Mouse (Mus musculus): ENCODE measurements at regions not wholly inside any gene's neighbourhood (a gene's known extent, or its start where the extent isn't known, plus 50 kb on each side); places are given as distances from the start of the nearest gene placed in this dataset.

DNA sequence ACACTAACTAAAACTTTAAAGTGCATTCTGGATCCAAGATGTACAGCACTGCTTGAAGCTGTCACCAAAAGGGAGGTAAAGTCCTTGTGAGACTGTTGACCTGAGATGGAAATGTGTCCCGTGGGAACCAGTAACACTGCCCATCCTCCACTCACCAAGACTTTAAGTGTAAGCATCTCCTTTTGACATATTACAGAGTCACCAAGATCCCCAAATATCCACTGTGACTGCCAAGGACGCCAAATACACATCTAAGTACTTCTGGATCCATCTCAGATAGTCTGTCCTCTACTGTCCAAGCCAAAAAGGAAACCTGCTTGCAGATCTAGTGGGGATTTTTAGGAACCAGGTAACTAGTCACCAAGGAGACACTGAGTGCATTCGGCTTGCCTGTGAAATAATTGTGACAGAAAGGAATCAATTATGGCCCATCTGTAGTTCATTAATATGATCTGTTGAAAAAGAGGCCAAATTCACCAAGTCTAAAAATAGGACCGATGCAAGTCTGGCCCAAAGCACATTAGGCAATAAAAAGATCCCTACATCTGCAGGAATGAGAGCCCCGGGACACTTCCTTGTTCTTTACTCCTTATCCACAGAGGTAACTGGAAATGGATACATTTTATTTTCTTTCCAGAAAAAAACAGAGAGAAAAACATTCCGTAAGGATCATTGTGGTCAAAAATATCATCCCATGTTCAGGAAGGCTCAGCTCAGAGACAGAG, 157.8 kb upstream of the Irf2bp2 start:
- Histone ChIP-seq H3K27ac (ENCODE audit: insufficient read depth, low read depth) (no peak overlapping the region), H3K27me3 (replicated peaks) (no peaks in the 10 kb centered on the region), H3K9ac (ENCODE audit: insufficient read depth, low read depth) (no peak overlapping the region), H3K4me3 (replicated peaks in 1 of 3; ENCODE audit: low read depth in 2 of 3, low read length in 2 of 3, poor library complexity in 1 of 3) (no peak overlapping the region), H3K9me3 (replicated peaks; ENCODE audit: low read length) (no peaks in the 10 kb centered on the region), H3K4me2 (ENCODE audit: insufficient read depth, low read depth, poor library complexity, severe bottlenecking) (no peak overlapping the region), H3K36me3 (replicated peaks in 1 of 2; ENCODE audit: control insufficient read depth in 1 of 2, insufficient read depth in 1 of 2, low read length in 1 of 2) (no peaks in the 10 kb centered on the region), H3K79me2 (replicated peaks; ENCODE audit: control insufficient read depth, extremely low read depth, insufficient read depth, poor library complexity, severe bottlenecking) (no peaks in the 10 kb centered on the region), H3K4me1 (ENCODE audit: control insufficient read depth in 1 of 2, insufficient read depth in 2 of 2) (peaks cover 0 to 36% of the 10 kb centered on the region in 2 experiments; a peak in 3 of 4 replicates)
- in situ Hi-C loops (cut with MboI; ENCODE audit: low pct_ligation_motif_present, low pct_unique_long_range_greater_than_20kb, low sequenced_read_pairs) = loop anchor here (10.0 kb wide), 1 partner anchor 257 kb away; no protein-coding TSS in a partner anchor
- no peak for TF ChIP-seq GABPA (IDR thresholded peaks at IDR 0.05; ENCODE audit: insufficient replicate concordance, low read depth, low read length)
- 0 out of 2 replicates have a peak, but pooled peaks have one; percentile 13 for TF ChIP-seq CHD2 (IDR thresholded peaks at IDR 0.05; ENCODE audit: low read length)
- DNase-seq (ENCODE audit: extremely low read depth) = no peak
- dilution Hi-C loops (cut with MboI; ENCODE audit: extremely low pct_ligation_motif_present, extremely low pct_unique_long_range_greater_than_20kb, low sequenced_read_pairs) = no loop called here

DNA sequence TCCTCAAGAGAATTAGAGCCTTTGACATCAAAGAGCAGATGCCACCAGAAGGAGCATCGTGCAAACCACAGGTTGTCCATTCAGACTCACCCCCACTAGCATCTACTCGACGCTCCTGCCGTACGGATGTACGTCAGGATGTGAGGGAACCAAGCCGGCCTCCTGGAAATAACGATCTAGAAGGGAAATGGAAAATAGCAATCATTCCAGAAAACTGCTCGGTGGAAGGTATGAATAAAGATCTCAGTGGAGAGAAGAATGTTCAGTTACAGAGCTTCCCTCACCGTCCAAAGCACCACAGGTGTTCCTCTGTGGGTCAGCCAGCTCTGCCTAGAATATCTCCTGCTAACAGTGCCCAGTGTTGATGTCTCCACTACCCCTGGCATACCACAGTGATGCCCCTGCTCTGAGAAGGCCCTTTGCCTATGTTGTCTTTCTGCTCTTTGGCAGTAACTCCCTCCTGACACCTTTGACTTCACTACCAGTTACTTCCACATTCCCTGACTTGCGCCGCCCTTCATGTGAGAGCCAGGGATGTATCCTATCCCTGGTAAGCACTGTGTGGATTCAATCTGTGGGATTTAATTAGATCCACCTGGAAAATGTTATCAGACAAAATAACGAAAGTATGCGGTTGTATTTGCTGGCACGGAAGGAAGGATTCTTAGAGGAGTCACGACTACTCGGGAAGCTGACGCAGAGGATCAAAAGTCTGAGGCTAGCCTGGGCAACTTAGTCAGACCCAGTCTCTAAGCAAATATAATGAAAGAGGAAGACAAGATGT, 152.4 kb upstream of the Irf2bp2 start:
- H3K4me1 ChIP-seq (ENCODE audit: control insufficient read depth in 1 of 2, insufficient read depth in 2 of 2) = peaks cover 5 to 10% of the 10 kb centered on the region in 2 experiments
- no peaks in the 10 kb centered on the region for H3K9me3 ChIP-seq (replicated peaks; ENCODE audit: low read length)
- no peak overlapping the region for H3K9ac ChIP-seq (ENCODE audit: insufficient read depth, low read depth)
- no peak overlapping the region for H3K4me3 ChIP-seq (replicated peaks in 1 of 3; ENCODE audit: low read depth in 2 of 3, low read length in 2 of 3, poor library complexity in 1 of 3)
- no peaks in the 10 kb centered on the region for H3K79me2 ChIP-seq (replicated peaks; ENCODE audit: control insufficient read depth, extremely low read depth, insufficient read depth, poor library complexity, severe bottlenecking)
- TF ChIP-seq IRF4 (IDR thresholded peaks at IDR 0.05; ENCODE audit: low read depth, low read length) (no peak), ZNF384 (IDR thresholded peaks at IDR 0.05; ENCODE audit: low read depth, low read length) (no peak), NELFE (IDR thresholded peaks at IDR 0.05; ENCODE audit: low read depth, low read length) (no peak), MEF2A (IDR thresholded peaks at IDR 0.05; ENCODE audit: borderline replicate concordance, low read depth, low read length) (no peak), JUND (conservative IDR thresholded peaks at IDR 0.05; ENCODE audit: low read depth, low read length) (no peak), KAT2A (IDR thresholded peaks at IDR 0.05; ENCODE audit: insufficient replicate concordance, low read length) (no peak), ZC3H11A (IDR thresholded peaks at IDR 0.05; ENCODE audit: low read depth, low read length) (no peak), UBTF (IDR thresholded peaks at IDR 0.05; ENCODE audit: low read depth, low read length) (no peak)
- in situ Hi-C loops (cut with MboI; ENCODE audit: low pct_ligation_motif_present, low pct_unique_long_range_greater_than_20kb, low sequenced_read_pairs) = loop anchor here (10.0 kb wide), 1 partner anchor 131 kb away; no protein-coding TSS in a partner anchor
- H3K36me3 ChIP-seq (replicated peaks in 1 of 2; ENCODE audit: control insufficient read depth in 1 of 2, insufficient read depth in 1 of 2, low read length in 1 of 2) = no peaks in the 10 kb centered on the region
- no peak overlapping the region for H3K4me2 ChIP-seq (ENCODE audit: insufficient read depth, low read depth, poor library complexity, severe bottlenecking)
- no peak overlapping the region for H3K27ac ChIP-seq (ENCODE audit: insufficient read depth, low read depth)
- no peak for DNase-seq (ENCODE audit: extremely low read depth)
- dilution Hi-C loops (cut with MboI; ENCODE audit: extremely low pct_ligation_motif_present, extremely low pct_unique_long_range_greater_than_20kb, low sequenced_read_pairs) = no loop called here
- no peaks in the 10 kb centered on the region for H3K27me3 ChIP-seq (replicated peaks)
